Mouse (Mus musculus): Measurements from ENCODE around the gene Unc93b1. TPM values are rescaled to one million over a fixed set of nuclear protein-coding genes. Genes with fewer than 3 reads are reported as not detected.

Gene Unc93b1
- total RNA-seq, 2 experiments from 2014 or later = 49.1 to 62.5 TPM

DNA sequence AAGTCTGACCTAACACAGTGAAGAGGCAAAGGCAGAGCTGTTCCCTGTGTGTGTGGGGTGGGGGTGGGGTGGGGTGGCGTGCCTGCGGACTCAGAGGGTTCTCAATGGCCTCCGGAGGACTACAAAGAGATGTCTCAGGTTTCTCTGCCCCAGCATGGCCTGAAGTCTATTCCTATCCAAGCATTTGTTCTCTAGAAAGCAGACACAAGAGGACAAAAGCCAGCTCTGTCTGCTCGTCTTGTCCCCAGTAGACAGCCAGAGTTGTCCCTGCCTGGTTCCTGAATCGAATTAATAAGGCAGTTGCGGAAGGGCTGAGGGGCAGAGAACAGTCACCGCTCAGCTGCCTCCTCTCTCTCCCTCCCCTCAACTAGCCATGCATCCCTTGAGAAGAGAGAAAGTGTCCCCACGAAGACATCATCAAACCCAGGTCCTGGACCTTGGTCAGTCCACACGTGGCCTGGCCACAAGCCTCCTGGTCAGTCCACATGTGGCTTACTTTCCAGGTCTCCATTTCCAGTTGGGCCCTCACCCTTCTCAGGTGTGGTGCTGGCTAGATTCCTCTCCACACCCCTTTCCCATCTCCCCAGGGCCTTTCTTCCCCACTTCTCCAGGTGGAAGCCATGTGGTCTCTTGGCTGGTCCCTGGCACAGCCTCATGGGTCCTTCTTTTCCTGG lies 48.7 kb downstream of the Unc93b1 start:
- DNase-seq = no peak

- peak; percentile 64 to 87 for DNase-seq
Measured at GRCm38 (mm10) chr19:3985261-3985681, 50.3 kb downstream of the Unc93b1 start.

GRCm38 (mm10) chr19:3986334-3986733 lies 51.3 kb downstream of the Unc93b1 start, which contains the start of gene Acy3:
Gene Acy3, plus strand, starts transcription at chr19:3986570.
- peak; percentile 88 to 93 for DNase-seq

DNA sequence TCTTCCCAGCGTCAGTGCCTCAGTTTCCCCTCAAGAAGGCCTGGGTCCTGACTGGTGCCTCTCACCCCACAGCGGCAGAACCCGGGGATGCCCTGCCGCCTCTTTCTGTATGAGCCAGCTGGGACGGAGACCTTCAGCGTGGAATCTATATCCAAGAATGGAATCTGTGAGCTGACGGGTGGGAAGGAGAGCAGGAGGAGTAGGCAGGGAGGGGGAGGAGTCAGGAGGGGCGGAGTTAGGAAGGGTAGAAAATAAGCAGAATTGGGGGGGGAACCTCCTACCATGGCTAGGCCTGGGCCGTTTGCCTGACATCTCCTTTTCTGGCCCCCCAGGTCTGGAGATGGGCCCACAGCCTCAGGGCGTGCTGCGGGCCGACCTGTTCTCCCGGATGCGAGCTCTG lies 53.1 kb downstream of the Unc93b1 start:
- no peak for DNase-seq

DNA sequence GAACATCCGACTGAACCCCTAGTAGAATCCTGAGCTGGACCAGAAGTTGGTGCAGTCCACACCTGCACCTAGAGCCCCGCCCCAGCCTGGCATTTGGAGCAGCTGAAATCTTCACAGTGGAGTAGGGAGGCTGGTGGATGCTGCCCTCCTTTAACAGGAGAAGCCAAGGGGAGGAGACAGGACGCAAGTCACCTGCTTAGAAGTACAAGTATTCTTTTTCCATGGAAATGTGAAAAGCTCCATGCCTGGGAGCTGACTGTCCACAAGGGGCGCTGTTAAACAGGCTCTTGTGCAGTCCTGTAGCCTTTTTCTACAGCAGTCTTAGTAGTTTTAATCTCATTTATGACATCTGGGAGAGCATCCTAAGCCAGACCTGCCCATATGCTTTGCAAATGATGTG lies 53.8 kb downstream of the Unc93b1 start:
- no peak for DNase-seq

- DNase-seq = no peak
Measured at GRCm38 (mm10) chr19:3990804-3991203, 55.8 kb downstream of the Unc93b1 start.

DNA sequence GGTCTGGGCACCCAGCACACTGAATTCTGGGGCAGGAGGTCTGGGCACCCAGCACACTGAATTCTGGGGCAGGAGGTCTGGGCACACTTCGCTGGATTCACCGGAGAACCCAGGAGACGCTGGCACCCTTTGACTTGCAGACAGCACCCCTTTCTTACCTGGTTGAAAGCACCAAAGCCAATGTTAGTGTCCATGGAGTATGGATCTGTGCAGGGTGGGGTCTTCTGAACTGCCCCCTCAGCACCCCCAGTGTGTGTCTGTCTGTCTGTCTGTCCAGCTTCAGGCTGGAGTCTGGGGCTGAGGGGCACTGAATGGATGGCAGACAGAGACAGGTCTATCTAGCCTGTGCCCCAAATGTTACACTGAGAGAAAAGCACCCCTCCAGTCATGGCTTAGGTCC lies 56.6 kb downstream of the Unc93b1 start:
- no peak for DNase-seq

GRCm38 (mm10) chr19:3991966-3992365 lies 57.0 kb downstream of the Unc93b1 start:
- DNase-seq = no peak

- DNase-seq = no peak
Measured at GRCm38 (mm10) chr19:3992416-3992815, 57.4 kb downstream of the Unc93b1 start, which contains the start of gene Tbx10. Gene Tbx10, plus strand, starts transcription at chr19:3992752.

- DNase-seq = no peak
Measured at GRCm38 (mm10) chr19:3994932-3995331, 59.9 kb downstream of the Unc93b1 start.

- no peak for DNase-seq
Measured at GRCm38 (mm10) chr19:3995505-3995904, 60.5 kb downstream of the Unc93b1 start.

DNA sequence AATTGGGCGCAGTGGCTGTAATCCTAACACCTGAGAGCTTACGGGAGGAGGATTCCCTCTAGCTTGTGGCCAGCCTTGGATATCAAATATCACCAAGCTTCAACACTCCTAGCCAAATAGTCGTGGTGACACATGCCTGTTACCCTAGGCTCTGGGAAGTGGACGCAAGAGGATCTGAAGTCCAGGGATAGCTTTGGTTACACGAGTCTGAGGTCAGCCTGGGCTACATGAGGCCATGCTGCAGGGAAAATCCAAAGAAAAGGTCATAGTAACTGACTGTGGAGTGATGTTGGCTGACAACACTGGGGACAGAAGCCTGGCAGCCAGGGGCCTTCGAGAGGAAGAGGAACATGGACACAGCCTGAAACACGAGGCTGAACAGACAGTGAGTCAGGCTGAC lies 61.1 kb downstream of the Unc93b1 start:
- DNase-seq = no peak

DNA sequence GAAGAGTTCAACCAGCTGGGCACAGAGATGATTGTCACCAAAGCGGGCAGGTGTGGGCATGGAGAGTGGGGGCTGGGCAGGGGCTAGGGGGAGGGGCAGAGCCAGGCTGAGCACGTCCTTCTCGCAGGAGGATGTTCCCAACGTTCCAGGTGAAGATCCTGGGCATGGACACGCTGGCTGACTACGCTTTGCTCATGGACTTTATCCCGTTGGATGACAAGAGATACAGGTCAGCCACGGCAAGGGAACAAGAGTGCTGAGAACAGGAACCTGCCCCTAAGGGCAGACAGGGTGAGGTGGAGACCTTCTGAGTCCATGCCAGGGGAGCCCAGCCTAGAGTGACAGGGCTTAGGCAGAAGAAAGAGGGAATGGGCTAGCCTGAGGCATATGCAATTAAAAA lies 61.8 kb downstream of the Unc93b1 start:
- no peak for DNase-seq

GRCm38 (mm10) chr19:3997231-3997630 lies 62.2 kb downstream of the Unc93b1 start:
- no peak for DNase-seq

DNA sequence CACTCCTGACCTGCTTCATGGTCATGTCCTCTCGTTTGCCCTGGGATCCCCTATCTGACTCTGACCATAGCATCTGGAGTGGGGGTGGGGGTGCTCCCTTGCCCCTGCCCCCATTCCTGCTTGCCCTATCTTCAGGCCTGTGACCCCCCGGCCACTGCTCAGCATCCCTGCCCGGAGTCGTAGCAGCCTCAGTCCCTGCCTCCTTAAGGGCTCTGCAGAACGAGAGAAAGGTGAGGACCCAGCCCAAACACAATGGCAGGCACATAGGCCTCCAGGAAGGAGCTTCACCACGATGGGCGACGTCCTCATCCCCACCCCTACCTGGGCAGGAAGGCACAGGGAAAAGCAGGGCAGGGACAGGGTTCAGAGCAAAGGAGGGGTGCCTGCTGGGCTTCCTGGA lies 63.3 kb downstream of the Unc93b1 start:
- no peak for DNase-seq

Other genes with a start within 250 kb of the Unc93b1 start
- 100 to 1,000 TPM in 1 of 2 experiments, 10 to 100 TPM in 1; 95.6 to 154 TPM for gene Lrp5, start 248.6 kb upstream of the Unc93b1 start, total RNA-seq (2021)
- 10 to 100 TPM; 28.1 to 43.2 TPM for gene 1810055G02Rik, start 226.9 kb upstream of the Unc93b1 start, total RNA-seq (2021)
- gene Kmt5b, start 167.8 kb upstream of the Unc93b1 start, total RNA-seq (2021) = 10 to 100 TPM; 50.7 to 52.5 TPM
- gene Chka, start 83.4 kb upstream of the Unc93b1 start, total RNA-seq (2021) = 100 to 1,000 TPM; 112 to 133 TPM
- 10 to 100 TPM; 57.7 to 65.9 TPM for gene Tcirg1, start 28.1 kb upstream of the Unc93b1 start, total RNA-seq (2021)
- gene Ndufs8, start 22.4 kb upstream of the Unc93b1 start, total RNA-seq (2021) = 100 to 1,000 TPM; 331 to 356 TPM
- gene Aldh3b1, start 5.4 kb upstream of the Unc93b1 start, total RNA-seq (2021) = 100 to 1,000 TPM in 1 of 2 experiments, 10 to 100 TPM in 1; 30.1 to 194 TPM
- gene Aldh3b3, start 23.5 kb downstream of the Unc93b1 start, total RNA-seq (2021) = 1 to 10 TPM in 1 of 2 experiments, under 1 TPM in 1; 0.20 to 1.1 TPM
- 10 to 100 TPM in 1 of 2 experiments, 1 to 10 TPM in 1; 4.6 to 13.8 TPM for gene Aldh3b2, start 37.1 kb downstream of the Unc93b1 start, total RNA-seq (2021)
- 10 to 100 TPM; 18.2 to 20.1 TPM for gene Acy3, start 51.4 kb downstream of the Unc93b1 start, total RNA-seq (2021)
- not detected for gene Tbx10, start 57.6 kb downstream of the Unc93b1 start, total RNA-seq (2021)
- 10 to 100 TPM; 20.4 to 30.8 TPM for gene Nudt8, start 65.4 kb downstream of the Unc93b1 start, total RNA-seq (2021)
- under 1 TPM; 0.72 to 0.96 TPM for gene Gm49405, start 65.4 kb downstream of the Unc93b1 start, total RNA-seq (2021)
- gene Doc2g, start 68.1 kb downstream of the Unc93b1 start, total RNA-seq (2021) = 1 to 10 TPM; 1.1 to 1.9 TPM
- gene Ndufv1, start 77.6 kb downstream of the Unc93b1 start, total RNA-seq (2021) = 100 to 1,000 TPM; 355 to 381 TPM
- 100 to 1,000 TPM; 354 to 397 TPM for gene Gstp1, start 102.8 kb downstream of the Unc93b1 start, total RNA-seq (2021)
- gene Gstp2, start 110.8 kb downstream of the Unc93b1 start, total RNA-seq (2021) = 10 to 100 TPM; 56.1 to 59.7 TPM
- gene Gstp3, start 124.4 kb downstream of the Unc93b1 start, total RNA-seq (2021) = under 1 TPM; 0.63 to 0.99 TPM
- gene Cabp2, start 146.4 kb downstream of the Unc93b1 start, total RNA-seq (2021) = not detected
- gene Cdk2ap2, start 162.0 kb downstream of the Unc93b1 start, total RNA-seq (2021) = 100 to 1,000 TPM; 109 to 132 TPM
- 100 to 1,000 TPM in 1 of 2 experiments, 10 to 100 TPM in 1; 59.7 to 158 TPM for gene Pitpnm1, start 164.8 kb downstream of the Unc93b1 start, total RNA-seq (2021)
- gene Aip, start 190.7 kb downstream of the Unc93b1 start, total RNA-seq (2021) = 100 to 1,000 TPM; 104 to 124 TPM
- gene Gpr152, start 204.6 kb downstream of the Unc93b1 start, total RNA-seq (2021) = under 1 TPM in 1 of 2 experiments, not detected in 1; 0.10 TPM
- gene Cabp4, start 208.8 kb downstream of the Unc93b1 start, total RNA-seq (2021) = under 1 TPM; 0.30 to 0.40 TPM
- 100 to 1,000 TPM; 171 to 195 TPM for gene Coro1b, start 213.4 kb downstream of the Unc93b1 start, total RNA-seq (2021)
- gene Ptprcap, start 218.4 kb downstream of the Unc93b1 start, total RNA-seq (2021) = 1 to 10 TPM; 1.4 to 3.1 TPM
- 10 to 100 TPM; 27.6 to 37.5 TPM for gene Rps6kb2, start 228.2 kb downstream of the Unc93b1 start, total RNA-seq (2021)
- gene Carns1, start 240.3 kb downstream of the Unc93b1 start, total RNA-seq (2021) = 1 to 10 TPM; 2.0 to 2.8 TPM

Data from adrenal gland, postnatal 36 days (tissue).